8 mouse cellular contexts compared by ENCODE assay signal in the genomic region with DNA sequence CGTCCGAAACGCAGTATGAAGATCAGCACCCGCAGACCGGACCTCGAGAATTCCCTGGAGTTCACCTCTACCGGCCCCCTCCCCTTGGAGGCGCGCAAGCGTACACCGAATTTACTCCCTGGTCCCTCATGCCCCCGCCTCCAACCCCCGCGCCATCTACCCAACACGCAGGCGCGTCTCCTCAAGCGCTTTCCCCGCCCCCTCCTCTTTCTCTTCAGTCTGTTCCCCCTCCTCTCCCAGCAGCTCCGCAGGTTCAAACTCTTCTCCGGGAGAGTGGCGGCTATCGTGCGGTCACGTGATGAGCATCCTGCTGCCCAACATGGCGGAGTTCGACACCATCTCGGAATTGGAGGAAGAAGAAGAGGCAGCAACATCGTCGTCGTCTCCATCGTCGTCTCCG. TPM values are rescaled to one million over a fixed set of nuclear protein-coding genes. Genes with fewer than 3 reads are reported as not detected.
A peak's percentile ranks its signal among the peaks of the same experiment; 100 is the strongest.
DNase-seq lines count a peak whose midpoint lies in the region; ATAC-seq and TF ChIP-seq lines count a peak whose summit lies in the region.

Chic1 (plus strand) TSS at position 190 of the 400 bp plus-strand sequence.

- peak within 1 kb of the TSS; percentile 55 for H3K4me3 ChIP-seq in erythroblast, embryonic 14.5 days (replicated peaks)
- H3K4me3 ChIP-seq in embryonic facial prominence, embryonic 12.5 days, result peak within 1 kb of the TSS; percentile 57
- peak within 1 kb of the TSS; percentile 67 for H3K4me3 ChIP-seq in heart, embryonic 10.5 days
- H3K4me3 ChIP-seq in kidney, embryonic 14.5 days (ENCODE audit: low read length), result peak within 1 kb of the TSS; percentile 58
- H3K4me3 ChIP-seq in limb, embryonic 14.5 days (replicated peaks; ENCODE audit: low read length), result peak within 1 kb of the TSS; percentile 54
- peak within 1 kb of the TSS; percentile 62 for H3K4me3 ChIP-seq in stomach, embryonic 16.5 days (replicated peaks; ENCODE audit: low read length)

- peaks cover 9% of the 10 kb centered on the region; the same call in 1 of the 2 replicates for H3K9me3 ChIP-seq in erythroblast, embryonic 14.5 days (ENCODE audit: control insufficient read depth, low read length)
- no peaks in the 10 kb centered on the region for H3K9me3 ChIP-seq in embryonic facial prominence, embryonic 12.5 days
- H3K9me3 ChIP-seq in heart, embryonic 10.5 days, result no peaks in the 10 kb centered on the region
- no peaks in the 10 kb centered on the region for H3K9me3 ChIP-seq in kidney, embryonic 14.5 days (ENCODE audit: control insufficient read depth, low read length)
- H3K9me3 ChIP-seq in limb, embryonic 14.5 days (ENCODE audit: control insufficient read depth, low read length), result no peaks in the 10 kb centered on the region
- H3K9me3 ChIP-seq in stomach, embryonic 16.5 days (replicated peaks; ENCODE audit: control insufficient read depth, low read length), result no peaks in the 10 kb centered on the region

- H3K4me2 ChIP-seq in embryonic facial prominence, embryonic 12.5 days (replicated peaks), result peak within 1 kb of the TSS; percentile 45
- H3K4me2 ChIP-seq in kidney, embryonic 14.5 days (replicated peaks; ENCODE audit: low read depth, low read length), result peak within 1 kb of the TSS; percentile 47
- peak within 1 kb of the TSS; percentile 45 for H3K4me2 ChIP-seq in limb, embryonic 14.5 days (replicated peaks; ENCODE audit: low read depth, low read length, severe bottlenecking)
- peak within 1 kb of the TSS; percentile 61 for H3K4me2 ChIP-seq in stomach, embryonic 16.5 days (ENCODE audit: low read depth, low read length)

- DNase-seq in heart, embryonic 10.5 days (ENCODE audit: low spot score), result peak; percentile 88
- peak; percentile 87 for DNase-seq in limb, embryonic 14.5 days (ENCODE audit: low spot score)
- DNase-seq in naive thymus-derived CD4-positive, alpha-beta T cell, adult 2 months (ENCODE audit: low read depth), result peak; percentile 47

- H3K9ac ChIP-seq in embryonic facial prominence, embryonic 12.5 days, result peak within 1 kb of the TSS; percentile 60
- peak within 1 kb of the TSS; percentile 60 for H3K9ac ChIP-seq in kidney, embryonic 14.5 days (ENCODE audit: low read depth, low read length)
- H3K9ac ChIP-seq in limb, embryonic 14.5 days (ENCODE audit: low read depth, low read length, severe bottlenecking), result peak within 1 kb of the TSS; percentile 63
- H3K9ac ChIP-seq in stomach, embryonic 16.5 days (ENCODE audit: low read length), result peak within 1 kb of the TSS; percentile 70

- 13% methylated on average over 34 of the region's 34 CpGs for WGBS in embryonic facial prominence, embryonic 12.5 days
- WGBS in heart, embryonic 10.5 days, result 12% methylated on average over 34 of the region's 34 CpGs
- WGBS in kidney, embryonic 14.5 days, result 20% methylated on average over 34 of the region's 34 CpGs
- WGBS in limb, embryonic 14.5 days, result 12% methylated on average over 34 of the region's 34 CpGs
- 7% methylated on average over 34 of the region's 34 CpGs for WGBS in stomach, embryonic 16.5 days

- no peak for ATAC-seq in erythroblast, adult 5-6 weeks (replicated peaks; ENCODE audit: low FRiP score, poor library complexity, severe bottlenecking)
- peak; percentile 86; the same call in 1 of the 2 replicates for ATAC-seq in embryonic facial prominence, embryonic 12.5 days (ENCODE audit: insufficient number of reproducible peaks, insufficient read depth, low FRiP score, low TSS enrichment)
- ATAC-seq in kidney, embryonic 14.5 days (ENCODE audit: low FRiP score, low TSS enrichment), result peak; percentile 96
- peak; percentile 95 for ATAC-seq in limb, embryonic 14.5 days (ENCODE audit: low FRiP score, low read depth)
- peak; percentile 91 for ATAC-seq in stomach, embryonic 16.5 days (ENCODE audit: insufficient read depth, low FRiP score)

- peaks cover 52% of the 10 kb centered on the region for H3K27me3 ChIP-seq in erythroblast, embryonic 14.5 days (ENCODE audit: control insufficient read depth)
- H3K27me3 ChIP-seq in embryonic facial prominence, embryonic 12.5 days, result peaks cover 28% of the 10 kb centered on the region
- peaks cover 49% of the 10 kb centered on the region; the same call in 1 of the 2 replicates for H3K27me3 ChIP-seq in heart, embryonic 10.5 days (ENCODE audit: insufficient read depth, poor library complexity, severe bottlenecking)
- peaks cover 6% of the 10 kb centered on the region; the same call in 1 of the 2 replicates for H3K27me3 ChIP-seq in kidney, embryonic 14.5 days (ENCODE audit: control insufficient read depth, insufficient read depth, low read length)
- H3K27me3 ChIP-seq in limb, embryonic 14.5 days (ENCODE audit: control insufficient read depth, insufficient read depth, low read length), result peaks cover 9% of the 10 kb centered on the region; the same call in 1 of the 2 replicates
- peaks cover 12% of the 10 kb centered on the region for H3K27me3 ChIP-seq in stomach, embryonic 16.5 days (ENCODE audit: control insufficient read depth, insufficient read depth, low read length)

- H3K4me1 ChIP-seq in erythroblast, embryonic 14.5 days (ENCODE audit: control insufficient read depth), result no peaks in the 10 kb centered on the region
- no peaks in the 10 kb centered on the region for H3K4me1 ChIP-seq in embryonic facial prominence, embryonic 12.5 days
- H3K4me1 ChIP-seq in heart, embryonic 10.5 days, result no peaks in the 10 kb centered on the region
- no peaks in the 10 kb centered on the region for H3K4me1 ChIP-seq in kidney, embryonic 14.5 days (ENCODE audit: control insufficient read depth, insufficient read depth, low read length)
- no peaks in the 10 kb centered on the region for H3K4me1 ChIP-seq in limb, embryonic 14.5 days (ENCODE audit: control insufficient read depth, insufficient read depth, low read length)
- no peaks in the 10 kb centered on the region for H3K4me1 ChIP-seq in stomach, embryonic 16.5 days (ENCODE audit: control insufficient read depth, insufficient read depth, low read length)

- no peak for TF ChIP-seq POLR2A in limb, embryonic 14.5 days (IDR thresholded peaks at IDR 0.05; ENCODE audit: borderline replicate concordance, extremely low read depth, insufficient read depth, insufficient read length)

- no peaks in the 10 kb centered on the region for H3K36me3 ChIP-seq in erythroblast, embryonic 14.5 days (ENCODE audit: control insufficient read depth)
- no peaks in the 10 kb centered on the region for H3K36me3 ChIP-seq in embryonic facial prominence, embryonic 12.5 days
- H3K36me3 ChIP-seq in heart, embryonic 10.5 days, result no peaks in the 10 kb centered on the region
- H3K36me3 ChIP-seq in kidney, embryonic 14.5 days (ENCODE audit: control insufficient read depth, insufficient read depth, low read length), result no peaks in the 10 kb centered on the region
- H3K36me3 ChIP-seq in limb, embryonic 14.5 days (ENCODE audit: control insufficient read depth, insufficient read depth, low read length), result no peaks in the 10 kb centered on the region
- H3K36me3 ChIP-seq in stomach, embryonic 16.5 days (ENCODE audit: control insufficient read depth, insufficient read depth, low read length), result no peaks in the 10 kb centered on the region

- H3K27ac ChIP-seq in embryonic facial prominence, embryonic 12.5 days, result no peak within 1 kb of the TSS
- peak within 1 kb of the TSS; percentile 83 for H3K27ac ChIP-seq in heart, embryonic 10.5 days
- no peak within 1 kb of the TSS for H3K27ac ChIP-seq in kidney, embryonic 14.5 days (ENCODE audit: low read depth, low read length)
- H3K27ac ChIP-seq in limb, embryonic 14.5 days (replicated peaks; ENCODE audit: low read depth, low read length), result no peak within 1 kb of the TSS
- no peak within 1 kb of the TSS for H3K27ac ChIP-seq in stomach, embryonic 16.5 days (ENCODE audit: low read length)

RNA-seq across cellular contexts. Expression of gene Chic1, which starts in this region (rescaled TPM):
- polyA plus RNA-seq in erythroblast, embryonic 14.5 days (2012), result not detected in 2 replicates
- total RNA-seq in erythroblast, adult 5-6 weeks (2015; ENCODE audit: low replicate concordance), result not detected in 2 replicates
- total RNA-seq in erythroblast, adult 5-6 weeks (2017; ENCODE audit: low replicate concordance), result under 0.01 and 0.09 TPM in 2 replicates
- polyA plus RNA-seq in embryonic facial prominence, embryonic 12.5 days (2016; fragmentation: Nextera tagmentation; extraction: Ambion mirVana), result 4.3 and 5.2 TPM in 2 replicates
- polyA plus RNA-seq in heart, embryonic 10.5 days (2016; fragmentation: Nextera tagmentation; extraction: Ambion mirVana), result 3.1 and 3.4 TPM in 2 replicates
- 3.8 and 4.8 TPM in 2 replicates for polyA plus RNA-seq in kidney, embryonic 14.5 days (2014; fragmentation: Nextera tagmentation; extraction: Ambion mirVana)
- polyA plus RNA-seq in limb, embryonic 14.5 days (2012; rRNA removed), result 2.6 and 3.2 TPM in 2 replicates
- polyA plus RNA-seq in limb, embryonic 14.5 days (2014; fragmentation: Nextera tagmentation; extraction: Ambion mirVana), result 2.0 and 3.3 TPM in 2 replicates
- 2.8 and 3.4 TPM in 2 replicates for polyA plus RNA-seq in stomach, embryonic 16.5 days (2015; fragmentation: Nextera tagmentation; extraction: Ambion mirVana)
